Mouse (Mus musculus) heart, embryonic 16.5 days (tissue): ENCODE measurements around the gene Edn2. TPM values are rescaled to one million over a fixed set of nuclear protein-coding genes. Genes with fewer than 3 reads are reported as not detected.

Source experiments
- ATAC-seq: fragments of 200-750 bp; cut with Nextera tagmentation; replicated peaks from 2 replicates; pipeline ENCODE4 v1.8.0; 2017; ENCODE audit warnings: moderate number of reproducible peaks; ENCODE audit not compliant: insufficient read depth, low FRiP score; ENCODE audit errors: extremely low read depth
- H3K27ac ChIP-seq: fragments of 300-500 bp; sonication (generic); 2 replicates; pipeline ENCODE4 v1.5.1; 2014; ENCODE audit warnings: mild to moderate bottlenecking, low read length, control low read depth, moderate library complexity
- H3K27me3 ChIP-seq: fragments of 300-500 bp; sonication (generic); 2 replicates; pipeline ENCODE4 v1.6.1; 2014; ENCODE audit warnings: low read length, mixed read lengths; ENCODE audit not compliant: control insufficient read depth, insufficient read depth
- H3K36me3 ChIP-seq: fragments of 300-500 bp; sonication (generic); 2 replicates; pipeline ENCODE4 v1.6.1; 2014; ENCODE audit not compliant: control insufficient read depth, insufficient read depth
- H3K4me1 ChIP-seq: fragments of 300-500 bp; sonication (generic); 2 replicates; pipeline ENCODE4 v1.6.1; 2014; ENCODE audit warnings: low read length, mixed read lengths; ENCODE audit not compliant: control insufficient read depth, insufficient read depth
- H3K4me2 ChIP-seq: fragments of 300-500 bp; sonication (generic); 2 replicates; pipeline ENCODE4 v1.6.1; 2014; ENCODE audit warnings: low read depth, mild to moderate bottlenecking, control low read depth, low read length
- H3K4me3 ChIP-seq: fragments of 300-500 bp; sonication (generic); 2 replicates; pipeline ENCODE4 v1.5.1; 2014; ENCODE audit warnings: mild to moderate bottlenecking, control low read depth, low read length
- H3K9ac ChIP-seq: fragments of 300-500 bp; sonication (generic); 2 replicates; pipeline ENCODE4 v1.6.1; 2014; ENCODE audit warnings: low read length, control low read depth
- H3K9me3 ChIP-seq: fragments of 300-500 bp; sonication (generic); replicated peaks from 2 replicates; pipeline ENCODE4 v1.6.1; 2016; ENCODE audit warnings: low read length; ENCODE audit not compliant: control insufficient read depth
- WGBS: fragments of 180-500 bp; shearing (Covaris S2); extraction: QIAGEN DNeasy Blood & Tissue Kit; methylation state at CpG from one replicate; pipeline ENCODE4 v1.1.7; 2014; 5-methylcytosine and 5-hydroxymethylcytosine counted together
- polyA plus RNA-seq: library from polyadenylated mRNA; unstranded; fragments of >200 nt; fragmentation: Nextera tagmentation; extraction: Ambion mirVana; gene quantifications from 2 replicates; pipeline ENCODE4 v1.2.1, GENCODE M21; 2015

Gene Edn2
- polyA plus RNA-seq, 1 experiment from 2014 or later = 0.47 TPM

GRCm38 (mm10) chr4:120168346-120168745 lies 7.3 kb downstream of the Edn2 start:
- 70% methylated on average over 4 of the region's 4 CpGs for WGBS
- no peak overlapping the region for H3K27ac ChIP-seq
- H3K9me3 ChIP-seq = no peaks in the 10 kb centered on the region
- H3K4me3 ChIP-seq = no peak overlapping the region
- no peak overlapping the region for H3K4me2 ChIP-seq
- ATAC-seq = no peak
- no peaks in the 10 kb centered on the region for H3K27me3 ChIP-seq
- no peak overlapping the region for H3K9ac ChIP-seq
- H3K36me3 ChIP-seq = no peaks in the 10 kb centered on the region
- H3K4me1 ChIP-seq = peaks cover 29% of the 10 kb centered on the region

- Histone ChIP-seq H3K36me3 (no peaks in the 10 kb centered on the region), H3K27ac (no peak overlapping the region), H3K4me1 (peaks cover 26% of the 10 kb centered on the region), H3K27me3 (no peaks in the 10 kb centered on the region), H3K4me3 (no peak overlapping the region), H3K9ac (no peak overlapping the region), H3K9me3 (no peaks in the 10 kb centered on the region), H3K4me2 (no peak overlapping the region)
- 61% methylated on average over 9 of the region's 9 CpGs for WGBS
- ATAC-seq = no peak
These were observed 9.5 kb downstream of the Edn2 start for GRCm38 (mm10) chr4:120170387-120170936.

- H3K27ac ChIP-seq = peak overlapping the region; percentile 13
- no peak overlapping the region for H3K9ac ChIP-seq
- no peak overlapping the region for H3K4me2 ChIP-seq
- peaks cover 26% of the 10 kb centered on the region for H3K4me1 ChIP-seq
- no peaks in the 10 kb centered on the region for H3K9me3 ChIP-seq
- ATAC-seq = peak; percentile 80
- no peaks in the 10 kb centered on the region for H3K27me3 ChIP-seq
- WGBS = 13% methylated on average over 7 of the region's 7 CpGs
- H3K4me3 ChIP-seq = no peak overlapping the region
- no peaks in the 10 kb centered on the region for H3K36me3 ChIP-seq
These were observed 11.2 kb downstream of the Edn2 start for GRCm38 (mm10) chr4:120172050-120172684.

GRCm38 (mm10) chr4:120179123-120179522 lies 18.1 kb downstream of the Edn2 start:
- Histone ChIP-seq H3K4me3 (no peak overlapping the region), H3K36me3 (no peaks in the 10 kb centered on the region), H3K27me3 (no peaks in the 10 kb centered on the region), H3K4me1 (no peaks in the 10 kb centered on the region), H3K27ac (no peak overlapping the region), H3K9ac (no peak overlapping the region), H3K4me2 (no peak overlapping the region), H3K9me3 (no peaks in the 10 kb centered on the region)
- WGBS = 71% methylated on average over 4 of the region's 4 CpGs
- no peak for ATAC-seq

- no peak overlapping the region for H3K9ac ChIP-seq
- peaks cover 5% of the 10 kb centered on the region for H3K27me3 ChIP-seq
- no peak overlapping the region for H3K4me3 ChIP-seq
- H3K36me3 ChIP-seq = no peaks in the 10 kb centered on the region
- ATAC-seq = no peak
- no peaks in the 10 kb centered on the region for H3K4me1 ChIP-seq
- no peak overlapping the region for H3K4me2 ChIP-seq
- H3K27ac ChIP-seq = no peak overlapping the region
- no peaks in the 10 kb centered on the region for H3K9me3 ChIP-seq
These were observed 19.5 kb downstream of the Edn2 start for GRCm38 (mm10) chr4:120180535-120180934.

GRCm38 (mm10) chr4:120184374-120184991 lies 23.5 kb downstream of the Edn2 start:
- no peak overlapping the region for H3K4me2 ChIP-seq
- no peak overlapping the region for H3K4me3 ChIP-seq
- no peak overlapping the region for H3K9ac ChIP-seq
- H3K9me3 ChIP-seq = no peaks in the 10 kb centered on the region
- H3K4me1 ChIP-seq = no peaks in the 10 kb centered on the region
- no peaks in the 10 kb centered on the region for H3K36me3 ChIP-seq
- ATAC-seq = no peak
- 23% methylated on average over 5 of the region's 5 CpGs for WGBS
- H3K27ac ChIP-seq = no peak overlapping the region
- peaks cover 5% of the 10 kb centered on the region for H3K27me3 ChIP-seq

- Histone ChIP-seq H3K36me3 (no peaks in the 10 kb centered on the region), H3K4me2 (no peak overlapping the region), H3K27me3 (peaks cover 5% of the 10 kb centered on the region), H3K27ac (no peak overlapping the region), H3K4me1 (no peaks in the 10 kb centered on the region), H3K9me3 (no peaks in the 10 kb centered on the region), H3K9ac (no peak overlapping the region), H3K4me3 (no peak overlapping the region)
- 74% methylated on average over 1 of the region's 1 CpGs for WGBS
- no peak for ATAC-seq
These were observed 25.4 kb downstream of the Edn2 start for GRCm38 (mm10) chr4:120186441-120186840.

- no peaks in the 10 kb centered on the region for H3K4me1 ChIP-seq
- no peak for ATAC-seq
- no peak overlapping the region for H3K9ac ChIP-seq
- WGBS = 2% methylated on average over 4 of the region's 4 CpGs
- H3K27ac ChIP-seq = no peak overlapping the region
- no peak overlapping the region for H3K4me2 ChIP-seq
- no peak overlapping the region for H3K4me3 ChIP-seq
- no peaks in the 10 kb centered on the region for H3K36me3 ChIP-seq
- no peaks in the 10 kb centered on the region for H3K9me3 ChIP-seq
- H3K27me3 ChIP-seq = peaks cover 5% of the 10 kb centered on the region
These were observed 25.9 kb downstream of the Edn2 start for GRCm38 (mm10) chr4:120186934-120187333.

- Histone ChIP-seq H3K9me3 (no peaks in the 10 kb centered on the region), H3K4me3 (no peak overlapping the region), H3K27ac (no peak overlapping the region), H3K4me1 (no peaks in the 10 kb centered on the region), H3K9ac (no peak overlapping the region), H3K27me3 (peaks cover 5% of the 10 kb centered on the region), H3K4me2 (no peak overlapping the region), H3K36me3 (no peaks in the 10 kb centered on the region)
- ATAC-seq = no peak
- 80% methylated on average over 6 of the region's 6 CpGs for WGBS
These were observed 27.2 kb downstream of the Edn2 start for GRCm38 (mm10) chr4:120188204-120188603.
